Mouse (Mus musculus): ENCODE data around the gene Aste1. TPM values are rescaled to one million over a fixed set of nuclear protein-coding genes. Genes with fewer than 3 reads are reported as not detected.

Gene Aste1
- polyA plus RNA-seq, 1 experiment, result 9.8 TPM

DNA sequence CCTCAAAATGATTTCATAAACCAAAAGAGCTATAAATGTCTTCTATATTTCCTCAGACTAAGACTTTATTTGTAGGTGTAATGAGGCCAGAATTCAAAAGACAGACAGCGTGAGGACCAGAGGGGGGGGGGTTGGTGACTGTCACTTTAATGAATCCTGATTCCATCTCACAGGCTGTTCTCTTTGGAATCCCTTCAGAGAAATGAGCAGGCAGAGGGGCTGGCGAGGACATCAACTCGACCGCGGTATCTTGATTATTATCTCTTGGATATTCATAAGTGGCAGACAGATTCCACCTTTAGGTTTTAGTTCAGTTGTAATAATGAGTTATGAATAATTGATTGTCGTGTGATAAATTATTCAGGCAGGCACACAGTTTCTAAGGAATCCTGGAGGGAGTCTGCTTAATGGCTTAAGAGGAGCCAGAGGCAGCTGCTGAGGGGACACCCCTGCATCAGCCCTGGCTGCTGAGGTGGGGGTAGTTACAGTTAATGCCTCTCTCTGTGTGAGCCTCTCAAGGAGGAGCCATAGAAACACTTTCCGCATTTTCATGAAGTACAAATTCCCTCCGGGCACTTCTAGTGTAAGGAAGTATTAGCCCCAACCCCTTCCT, 15.6 kb upstream of the Aste1 start:
- DNase-seq (ENCODE audit: low read depth), result peak; percentile 84
- TF ChIP-seq POLR2A (IDR thresholded peaks at IDR 0.05; ENCODE audit: borderline replicate concordance, extremely low read depth, insufficient read depth, insufficient read length, poor library complexity, severe bottlenecking), result no peak
- no peak for TF ChIP-seq CTCF (IDR thresholded peaks at IDR 0.05; ENCODE audit: borderline replicate concordance, extremely low read depth, insufficient read depth, insufficient read length)

DNA sequence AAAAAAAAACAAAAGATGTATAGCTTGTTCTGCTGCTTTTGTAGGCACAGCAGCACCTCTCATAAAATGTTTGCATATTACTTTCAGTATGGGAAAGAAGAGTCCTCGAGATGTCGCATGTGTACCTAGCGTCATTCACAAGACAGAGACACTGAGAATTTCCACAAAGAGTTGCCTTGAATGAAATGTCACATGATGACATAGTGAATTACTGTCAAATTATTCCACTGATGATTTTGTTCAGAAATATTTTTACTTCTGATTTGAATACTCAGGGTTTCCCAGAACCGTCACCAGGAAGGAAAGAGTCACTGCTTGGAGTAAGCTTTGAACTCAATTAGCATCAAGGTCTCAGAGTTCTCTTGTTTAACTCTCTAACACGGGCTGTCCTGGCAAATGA, 7.8 kb upstream of the Aste1 start:
- no peak for DNase-seq (ENCODE audit: low read depth)
- TF ChIP-seq POLR2A (IDR thresholded peaks at IDR 0.05; ENCODE audit: borderline replicate concordance, extremely low read depth, insufficient read depth, insufficient read length, poor library complexity, severe bottlenecking) (no peak), CTCF (IDR thresholded peaks at IDR 0.05; ENCODE audit: borderline replicate concordance, extremely low read depth, insufficient read depth, insufficient read length) (no peak)

DNA sequence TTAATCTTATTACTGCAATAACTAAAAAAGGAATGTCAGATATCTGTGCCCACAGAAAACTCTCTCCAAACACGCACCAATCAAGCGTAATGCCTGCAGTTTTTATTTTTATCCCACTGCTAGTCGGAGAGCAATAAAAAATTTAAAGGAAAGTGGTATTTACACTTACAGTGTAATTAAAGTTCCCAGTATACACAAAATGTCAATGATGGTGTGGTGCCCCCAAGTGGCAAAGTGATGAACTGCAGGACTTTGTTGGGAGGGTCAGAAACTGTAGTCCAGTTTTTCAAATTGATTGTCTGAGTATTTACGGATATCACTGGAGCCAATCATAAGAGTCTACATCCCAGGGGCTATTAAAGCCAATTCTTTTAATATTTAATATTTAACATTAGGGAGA, 5.9 kb upstream of the Aste1 start:
- peak; percentile 66 for DNase-seq (ENCODE audit: low read depth)
- TF ChIP-seq POLR2A (IDR thresholded peaks at IDR 0.05; ENCODE audit: borderline replicate concordance, extremely low read depth, insufficient read depth, insufficient read length, poor library complexity, severe bottlenecking) (no peak), CTCF (IDR thresholded peaks at IDR 0.05; ENCODE audit: borderline replicate concordance, extremely low read depth, insufficient read depth, insufficient read length) (peak; percentile 75; the same call in 1 of the 2 replicates)

DNA sequence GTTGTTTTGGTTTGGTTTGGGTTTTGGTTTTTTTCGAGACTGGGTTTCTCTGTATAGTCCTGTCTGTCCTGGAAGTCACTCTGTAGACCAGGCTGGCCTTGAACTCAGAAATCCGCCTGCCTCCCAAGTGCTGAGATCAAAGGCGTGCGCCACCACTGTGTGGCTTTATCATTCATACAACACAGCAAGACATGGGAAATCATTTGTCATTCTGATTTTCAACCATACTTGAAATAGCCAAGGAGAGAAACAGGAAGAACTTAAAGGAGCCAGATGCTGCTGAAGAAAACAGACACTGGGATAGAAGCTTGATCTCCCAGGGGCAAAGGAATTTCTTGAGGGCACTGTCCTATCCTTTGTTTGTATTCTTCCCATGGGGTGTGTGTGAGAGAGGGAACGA, 4.6 kb upstream of the Aste1 start:
- DNase-seq (ENCODE audit: low read depth), result no peak
- no peak for TF ChIP-seq POLR2A (IDR thresholded peaks at IDR 0.05; ENCODE audit: borderline replicate concordance, extremely low read depth, insufficient read depth, insufficient read length, poor library complexity, severe bottlenecking)
- no peak for TF ChIP-seq CTCF (IDR thresholded peaks at IDR 0.05; ENCODE audit: borderline replicate concordance, extremely low read depth, insufficient read depth, insufficient read length)

DNA sequence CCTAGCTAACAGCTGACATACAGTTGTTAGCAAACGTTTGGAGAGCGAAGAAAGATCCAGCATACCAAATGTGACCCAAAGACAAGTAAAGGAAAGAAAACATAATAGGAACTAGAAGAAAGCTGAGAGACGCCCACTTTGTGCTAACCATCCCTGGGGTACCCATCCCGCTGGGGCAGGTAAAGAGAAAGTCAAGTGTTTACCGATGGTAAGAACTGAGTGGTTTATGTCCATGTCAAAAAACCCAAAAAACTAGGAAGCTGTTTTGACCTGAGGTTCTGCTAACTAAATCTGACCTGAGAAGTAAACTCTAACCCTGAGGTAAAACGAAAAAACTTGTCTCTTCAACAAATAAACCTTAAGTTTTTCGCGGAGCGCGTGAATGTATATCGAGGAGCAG, 472 bp upstream of the Aste1 start:
- no peak for DNase-seq (ENCODE audit: low read depth)
- TF ChIP-seq CTCF (IDR thresholded peaks at IDR 0.05; ENCODE audit: borderline replicate concordance, extremely low read depth, insufficient read depth, insufficient read length), result no peak
- TF ChIP-seq POLR2A (IDR thresholded peaks at IDR 0.05; ENCODE audit: borderline replicate concordance, extremely low read depth, insufficient read depth, insufficient read length, poor library complexity, severe bottlenecking), result no peak

DNA sequence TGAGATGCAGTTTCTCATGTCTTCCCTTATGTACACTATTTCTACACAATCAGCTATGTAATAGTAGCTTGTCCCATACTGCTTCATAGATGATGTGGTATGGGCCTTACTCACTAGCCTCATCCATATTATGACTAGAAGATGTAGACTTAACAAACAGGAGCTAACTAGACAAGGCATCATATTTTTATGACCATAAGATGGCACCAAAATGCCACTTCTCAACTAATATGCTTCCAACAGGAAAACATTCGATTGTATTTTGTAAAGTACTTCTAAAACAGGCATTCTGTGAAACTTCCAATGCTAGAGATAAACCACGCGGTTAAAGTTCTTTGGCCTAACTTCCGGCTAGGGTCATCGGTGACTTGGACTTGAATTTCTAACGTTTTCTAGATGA, 13.4 kb downstream of the Aste1 start:
- DNase-seq (ENCODE audit: low read depth), result peak; percentile 31
- no peak for TF ChIP-seq POLR2A (IDR thresholded peaks at IDR 0.05; ENCODE audit: borderline replicate concordance, extremely low read depth, insufficient read depth, insufficient read length, poor library complexity, severe bottlenecking)
- TF ChIP-seq CTCF (IDR thresholded peaks at IDR 0.05; ENCODE audit: borderline replicate concordance, extremely low read depth, insufficient read depth, insufficient read length), result no peak

DNA sequence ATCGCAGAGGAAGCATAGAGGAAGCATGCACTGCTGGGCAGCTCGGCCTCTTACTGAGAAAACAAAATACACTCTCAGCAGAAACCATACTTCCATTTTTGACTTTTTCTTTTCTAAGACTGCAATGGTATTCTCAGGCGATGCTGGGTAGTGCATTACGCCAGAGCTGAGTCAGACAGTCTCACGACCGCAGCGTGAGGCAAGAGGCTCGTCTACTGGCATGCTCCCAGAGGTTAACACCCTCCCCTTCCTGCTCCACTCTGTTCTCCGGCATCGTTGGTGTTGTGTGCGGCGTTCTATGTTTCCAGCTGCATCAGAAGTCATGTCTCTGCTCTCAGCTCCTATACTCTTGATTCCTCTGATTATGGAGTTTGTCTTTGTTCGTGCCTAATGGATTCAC, 63.8 kb downstream of the Aste1 start:
- no peak for TF ChIP-seq CTCF (IDR thresholded peaks at IDR 0.05; ENCODE audit: borderline replicate concordance, extremely low read depth, insufficient read depth, insufficient read length)
- no peak for TF ChIP-seq POLR2A (IDR thresholded peaks at IDR 0.05; ENCODE audit: borderline replicate concordance, extremely low read depth, insufficient read depth, insufficient read length, poor library complexity, severe bottlenecking)
- no peak for DNase-seq (ENCODE audit: low read depth)

DNA sequence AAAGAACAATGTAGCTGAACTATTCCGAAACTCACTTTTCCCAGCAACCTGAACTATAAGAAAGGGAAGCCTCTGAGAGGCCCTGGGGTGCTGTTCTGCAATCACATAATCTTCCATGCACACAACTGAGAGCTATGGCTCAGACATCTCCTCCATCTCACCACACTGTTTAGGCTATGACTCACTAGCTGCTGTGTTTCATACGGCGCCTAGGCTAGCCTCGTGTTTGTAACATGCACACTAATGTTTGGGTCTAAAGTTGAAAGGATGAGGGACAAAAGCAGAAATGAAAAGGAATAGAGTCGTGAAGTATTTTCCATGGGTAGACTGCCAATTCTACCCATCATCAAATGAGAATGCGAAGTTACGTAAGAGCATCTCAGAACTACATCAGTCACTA, 66.3 kb downstream of the Aste1 start:
- DNase-seq (ENCODE audit: low read depth), result no peak
- TF ChIP-seq POLR2A (IDR thresholded peaks at IDR 0.05; ENCODE audit: borderline replicate concordance, extremely low read depth, insufficient read depth, insufficient read length, poor library complexity, severe bottlenecking) (no peak), CTCF (IDR thresholded peaks at IDR 0.05; ENCODE audit: borderline replicate concordance, extremely low read depth, insufficient read depth, insufficient read length) (no peak)

Other genes with a start within 250 kb of the Aste1 start
- 1.1 and 1.8 TPM in 2 replicates for gene Nek11, start 132 bp downstream of the Aste1 start, polyA plus RNA-seq (2012; rRNA removed)
- 94.8 and 102 TPM in 2 replicates for gene Atp2c1, start 131.9 kb downstream of the Aste1 start, polyA plus RNA-seq (2012; rRNA removed)
- 17.0 and 23.5 TPM in 2 replicates for gene Pik3r4, start 247.6 kb downstream of the Aste1 start, polyA plus RNA-seq (2012; rRNA removed)

Measured in brain, embryonic 14.5 days (tissue).